Mouse (Mus musculus) spleen, adult 2 months (tissue): Measurements from ENCODE around the gene Rab6b. TPM values are rescaled to one million over a fixed set of nuclear protein-coding genes. Genes with fewer than 3 reads are reported as not detected.

Experiments
- DNase-seq, 2 experiments: peaks; one replicate each; pipeline versions ENCODE4 v3.0.0 to v3.0.0-alpha.2; 2012 to 2021; ENCODE audit warnings: low spot score in 2 of 2, low read depth in 1 of 2
- H3K27ac ChIP-seq: fragments of 200-500 bp; 2 replicates; pipeline ENCODE4 v1.5.1; 2012; ENCODE audit warnings: low read length, inconsistent platforms; ENCODE audit not compliant: insufficient read depth
- H3K27me3 ChIP-seq: fragments of 200-500 bp; 2 replicates; pipeline ENCODE4 v1.6.1; 2012; ENCODE audit warnings: mild to moderate bottlenecking, moderate library complexity, low read length, inconsistent platforms; ENCODE audit not compliant: control insufficient read depth, insufficient read depth
- H3K36me3 ChIP-seq: fragments of 200-500 bp; 2 replicates; pipeline ENCODE4 v1.6.1; 2012; ENCODE audit warnings: mild to moderate bottlenecking, low read length, inconsistent platforms; ENCODE audit not compliant: control insufficient read depth, insufficient read depth
- H3K4me1 ChIP-seq: fragments of 200-500 bp; 2 replicates; pipeline ENCODE4 v1.6.1; 2011; ENCODE audit warnings: inconsistent platforms; ENCODE audit not compliant: control insufficient read depth, insufficient read depth, insufficient read length
- H3K4me3 ChIP-seq: fragments of 200-500 bp; 2 replicates; pipeline ENCODE4 v1.5.1; 2011; ENCODE audit warnings: mild to moderate bottlenecking, inconsistent platforms; ENCODE audit not compliant: insufficient read depth, insufficient read length; ENCODE audit errors: extremely low read depth
- CTCF ChIP-seq: fragments of 200-500 bp; IDR thresholded peaks from 2 replicates; pipeline ENCODE4 v1.5.1; 2011; ENCODE audit warnings: mild to moderate bottlenecking, inconsistent platforms; ENCODE audit not compliant: insufficient read depth, insufficient read length, insufficient replicate concordance; ENCODE audit errors: extremely low read depth
- POLR2A ChIP-seq: fragments of 200-500 bp; IDR thresholded peaks from 2 replicates; pipeline ENCODE4 v1.6.1; 2011; ENCODE audit warnings: low read depth, low read length, inconsistent platforms
- WGBS: fragments of 180-500 bp; shearing (Covaris S2); methylation state at CpG from one replicate; pipeline ENCODE4 v1.1.7; 2018; 5-methylcytosine and 5-hydroxymethylcytosine counted together
- polyA plus RNA-seq: library from polyadenylated mRNA; depleted of rRNA; stranded (reverse); fragments of >200 nt; gene quantifications from 2 replicates; pipeline ENCODE4 v1.2.3, GENCODE M21; 2012

Rab6b gene
- polyA plus RNA-seq, 1 experiment: 1.4 TPM

DNA sequence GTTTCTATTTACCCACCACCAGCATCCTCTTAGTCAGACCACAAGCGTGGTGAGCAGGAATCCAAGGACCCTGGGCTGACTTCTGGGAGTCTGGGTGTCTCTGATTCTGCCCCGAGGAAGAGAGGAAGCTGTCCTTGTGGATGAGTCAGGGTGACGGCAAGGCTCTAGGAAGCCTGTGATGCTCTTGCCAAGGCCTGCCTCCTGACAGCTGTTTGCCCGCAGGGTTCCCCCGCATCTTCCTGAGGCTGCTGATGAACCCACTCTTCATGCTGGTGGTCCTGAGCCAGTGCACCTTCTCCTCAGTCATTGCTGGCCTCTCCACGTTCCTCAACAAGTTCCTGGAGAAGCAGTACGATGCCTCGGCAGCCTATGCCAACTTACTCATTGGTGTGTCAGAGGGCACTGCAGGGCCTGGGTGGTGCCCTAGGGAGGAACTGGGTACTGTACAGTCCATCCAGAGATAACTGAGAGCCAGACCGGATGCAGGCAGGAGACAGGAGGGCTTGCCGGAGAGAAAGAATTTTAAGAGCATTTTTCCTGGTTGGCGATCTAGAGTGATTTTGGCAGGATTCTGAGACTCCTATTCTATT, 38.6 kb upstream of the Rab6b start:
- no peaks in the 10 kb centered on the region for H3K27me3 ChIP-seq
- TF ChIP-seq POLR2A (no peak), CTCF (no peak)
- H3K36me3 ChIP-seq: no peaks in the 10 kb centered on the region
- DNase-seq: no peak
- no peaks in the 10 kb centered on the region for H3K4me1 ChIP-seq
- 76% methylated on average over 11 of the region's 11 CpGs for WGBS
- H3K4me3 ChIP-seq: no peak overlapping the region
- no peak overlapping the region for H3K27ac ChIP-seq

- WGBS: 81% methylated on average over 21 of the region's 21 CpGs
- no peak for DNase-seq
- H3K4me1 ChIP-seq: no peaks in the 10 kb centered on the region
- H3K27me3 ChIP-seq: no peaks in the 10 kb centered on the region
- 0 out of 2 replicates have a peak overlapping the region, but pooled peaks have one; percentile 20 for H3K27ac ChIP-seq
- no peak overlapping the region for H3K4me3 ChIP-seq
- no peak for TF ChIP-seq POLR2A
- no peak for TF ChIP-seq CTCF
- H3K36me3 ChIP-seq: no peaks in the 10 kb centered on the region
Observed at GRCm38 (mm10) chr9:103076836-103077531, 34.6 kb upstream of the Rab6b start.

GRCm38 (mm10) chr9:103078194-103078691, 33.3 kb upstream of the Rab6b start:
- H3K36me3 ChIP-seq: no peaks in the 10 kb centered on the region
- H3K27ac ChIP-seq: no peak overlapping the region
- H3K27me3 ChIP-seq: no peaks in the 10 kb centered on the region
- no peaks in the 10 kb centered on the region for H3K4me1 ChIP-seq
- H3K4me3 ChIP-seq: no peak overlapping the region
- DNase-seq: no peak
- no peak for TF ChIP-seq CTCF
- no peak for TF ChIP-seq POLR2A
- WGBS: 65% methylated on average over 6 of the region's 6 CpGs

DNA sequence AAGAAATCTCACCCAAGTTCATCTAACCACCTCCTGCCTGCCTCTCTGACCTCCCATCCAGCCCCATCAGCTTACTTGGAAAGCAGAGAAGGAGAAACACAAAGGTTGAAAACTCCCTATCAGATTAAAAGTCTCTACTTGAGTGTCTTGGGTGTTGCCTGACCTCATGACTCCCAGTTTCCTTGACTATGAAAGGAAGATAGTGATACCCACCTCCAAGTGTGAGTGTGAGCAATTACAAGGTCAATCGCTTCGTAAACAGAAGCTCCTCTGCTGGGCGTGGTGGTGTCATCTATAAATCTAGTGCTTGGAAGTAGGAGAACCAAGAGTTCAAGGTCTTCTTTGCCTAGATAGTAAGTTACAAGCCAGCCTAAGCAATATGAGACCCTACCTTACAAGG, 31.4 kb upstream of the Rab6b start:
- Histone ChIP-seq H3K27me3 (no peaks in the 10 kb centered on the region), H3K4me1 (no peaks in the 10 kb centered on the region), H3K4me3 (no peak overlapping the region), H3K36me3 (no peaks in the 10 kb centered on the region), H3K27ac (no peak overlapping the region)
- 83% methylated on average over 3 of the region's 3 CpGs for WGBS
- no peak for DNase-seq
- no peak for TF ChIP-seq POLR2A
- no peak for TF ChIP-seq CTCF

GRCm38 (mm10) chr9:103082246-103082975, 29.2 kb upstream of the Rab6b start:
- TF ChIP-seq POLR2A (no peak), CTCF (no peak)
- Histone ChIP-seq H3K36me3 (no peaks in the 10 kb centered on the region), H3K27ac (no peak overlapping the region), H3K4me1 (no peaks in the 10 kb centered on the region), H3K27me3 (no peaks in the 10 kb centered on the region), H3K4me3 (no peak overlapping the region)
- DNase-seq: no peak
- 68% methylated on average over 8 of the region's 8 CpGs for WGBS

GRCm38 (mm10) chr9:103083405-103083804, 28.2 kb upstream of the Rab6b start:
- 66% methylated on average over 3 of the region's 3 CpGs for WGBS
- H3K36me3 ChIP-seq: no peaks in the 10 kb centered on the region
- no peak overlapping the region for H3K4me3 ChIP-seq
- no peak for DNase-seq
- H3K27ac ChIP-seq: no peak overlapping the region
- TF ChIP-seq POLR2A (no peak), CTCF (no peak)
- H3K4me1 ChIP-seq: no peaks in the 10 kb centered on the region
- H3K27me3 ChIP-seq: no peaks in the 10 kb centered on the region
